Mouse (Mus musculus) bone marrow, adult 2 months (tissue): ENCODE data around the gene Krt36. TPM values are rescaled to one million over a fixed set of nuclear protein-coding genes. Genes with fewer than 3 reads are reported as not detected.

Experiments used
- H3K27ac ChIP-seq: fragments of 200-500 bp; 2 replicates; pipeline ENCODE4 v1.5.1; 2012; ENCODE audit warnings: low read depth, mild to moderate bottlenecking, control low read depth, inconsistent platforms, low read length; ENCODE audit not compliant: control insufficient read depth, poor library complexity, insufficient read depth
- H3K4me1 ChIP-seq: fragments of 200-500 bp; 2 replicates; pipeline ENCODE4 v1.6.1; 2011; ENCODE audit warnings: low read length; ENCODE audit not compliant: control insufficient read depth, insufficient read depth
- H3K4me3 ChIP-seq: fragments of 200-500 bp; replicated peaks from 2 replicates; pipeline ENCODE3; 2011; ENCODE audit warnings: mild to moderate bottlenecking, low read depth, low read length, control low read depth; ENCODE audit not compliant: control insufficient read depth
- CTCF ChIP-seq: fragments of 200-500 bp; IDR thresholded peaks from 2 replicates; pipeline ENCODE4 v1.5.1; 2011; ENCODE audit warnings: low read length, control low read depth; ENCODE audit not compliant: control insufficient read depth, insufficient read depth
- POLR2A ChIP-seq: fragments of 200-500 bp; IDR thresholded peaks from 2 replicates; pipeline ENCODE4 v1.6.1; 2011; ENCODE audit warnings: low read depth, mild to moderate bottlenecking, control low read depth, low read length, borderline replicate concordance; ENCODE audit not compliant: control insufficient read depth
- WGBS: fragments of 180-500 bp; shearing (Covaris S2); methylation state at CpG from one replicate; pipeline ENCODE4 v1.1.7; 2018; 5-methylcytosine and 5-hydroxymethylcytosine counted together
- polyA plus RNA-seq: library from polyadenylated mRNA; stranded (reverse); fragments of >200 nt; gene quantifications from 2 replicates; pipeline ENCODE4 v1.2.4, GENCODE M21; 2011; ENCODE audit warnings: low replicate concordance; ENCODE audit not compliant: missing spikeins, insufficient read depth, insufficient read length

Gene Krt36
- polyA plus RNA-seq, 1 experiment, result not detected

DNA sequence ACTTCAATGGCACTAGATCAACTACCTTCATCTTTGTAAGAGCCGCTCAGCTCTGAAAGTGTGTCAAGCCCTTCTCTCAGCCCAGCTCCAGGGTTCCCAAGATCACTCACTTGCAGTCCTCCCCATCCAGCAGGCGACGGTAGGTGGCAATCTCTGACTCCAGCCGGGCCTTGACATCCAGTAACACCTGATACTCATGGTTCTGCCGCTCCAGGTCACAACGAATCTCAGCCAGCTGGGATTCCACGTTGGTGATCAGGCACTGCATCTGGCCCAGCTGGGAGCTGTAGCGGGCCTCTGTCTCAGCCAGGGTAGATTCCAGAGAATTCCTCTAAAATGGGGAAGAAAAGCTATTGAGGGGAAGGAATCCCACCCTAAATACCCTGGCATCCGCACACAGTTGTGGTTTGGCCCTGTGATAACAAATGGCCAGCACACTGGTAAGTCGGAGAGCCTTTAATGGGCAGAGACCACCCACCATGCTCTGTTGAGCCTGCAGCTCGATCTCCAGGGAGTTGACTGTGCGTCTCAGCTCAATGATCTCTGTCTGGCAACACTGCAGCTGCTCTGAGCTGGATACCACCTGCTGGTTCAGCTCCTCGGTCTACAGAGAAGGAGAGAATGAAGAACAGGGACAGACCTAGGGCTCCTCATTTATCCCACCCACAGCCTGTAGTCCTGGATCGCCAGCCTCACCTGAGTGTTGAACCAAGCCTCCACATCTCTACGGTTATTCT, 2.6 kb downstream of the Krt36 start:
- Histone ChIP-seq H3K4me1 (no peaks in the 10 kb centered on the region), H3K27ac (no peak overlapping the region), H3K4me3 (no peak overlapping the region)
- TF ChIP-seq CTCF (no peak), POLR2A (no peak)
- 63% methylated on average over 15 of the region's 15 CpGs for WGBS

DNA sequence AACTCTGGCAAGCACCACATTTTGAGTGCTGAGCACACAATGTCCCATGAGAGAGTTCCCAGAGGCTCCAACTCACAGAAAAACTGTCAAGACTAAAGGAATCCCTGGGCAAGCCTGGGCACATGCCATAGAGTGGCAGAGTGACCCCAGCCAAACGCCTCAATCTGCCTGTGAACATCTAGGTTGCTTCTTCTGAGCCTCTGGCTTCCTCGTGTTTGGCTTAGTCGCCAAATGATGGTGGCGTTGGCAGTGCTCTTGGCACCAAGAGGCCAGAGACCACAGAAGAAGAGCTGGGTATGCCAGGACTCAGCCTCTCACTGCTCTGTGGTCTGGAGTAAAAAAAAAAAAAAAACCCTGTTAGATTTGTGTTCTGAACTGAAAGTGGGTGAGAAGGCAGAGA, 5.0 kb downstream of the Krt36 start:
- WGBS, result 71% methylated on average over 4 of the region's 4 CpGs
- Histone ChIP-seq H3K4me1 (no peaks in the 10 kb centered on the region), H3K4me3 (no peak overlapping the region), H3K27ac (no peak overlapping the region)
- no peak for TF ChIP-seq POLR2A

DNA sequence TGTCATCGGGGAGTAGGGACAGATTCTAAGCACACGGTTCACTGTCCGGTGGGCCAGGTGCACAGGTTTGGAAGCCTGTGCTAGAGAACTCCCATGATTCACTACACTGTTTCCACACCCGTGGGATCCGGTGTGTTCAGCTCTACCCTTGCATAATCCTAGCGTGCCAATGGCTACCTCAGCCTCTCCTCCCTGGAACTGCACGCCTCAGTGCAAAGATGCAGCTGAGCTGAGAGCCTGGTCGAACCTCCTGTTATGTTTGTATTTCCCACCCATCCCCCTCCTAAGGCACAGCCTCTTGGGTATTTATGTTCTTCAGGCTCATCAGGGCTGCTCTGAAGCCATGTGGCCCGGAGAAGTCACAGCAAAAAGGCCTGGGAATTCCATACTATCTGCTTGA, 7.6 kb downstream of the Krt36 start:
- 70% methylated on average over 9 of the region's 9 CpGs for WGBS
- no peak overlapping the region for H3K27ac ChIP-seq

DNA sequence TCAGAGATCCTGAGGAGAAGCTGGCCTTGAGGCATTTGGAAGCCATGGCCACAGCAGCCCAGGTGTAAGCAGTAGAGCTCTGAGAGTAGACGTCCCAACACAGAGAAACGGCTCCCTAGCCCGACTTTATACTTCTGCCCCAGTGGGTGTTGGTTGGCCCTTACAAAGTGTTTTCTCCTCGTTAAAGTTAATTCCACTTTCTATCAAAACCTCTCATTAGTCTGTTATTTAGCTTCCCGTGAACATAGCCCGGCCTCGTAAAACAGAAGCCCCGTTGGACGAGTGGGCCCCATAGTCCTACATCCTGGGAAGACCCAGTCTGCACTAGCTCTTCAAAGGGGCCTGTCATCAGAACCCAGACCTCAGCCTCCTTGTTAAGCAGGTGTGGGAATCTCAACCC, 9.3 kb downstream of the Krt36 start, which contains the start of gene Krt35:
Gene Krt35 (minus strand): TSS at position 101 of the 400 bp plus-strand sequence.
- WGBS, result 84% methylated on average over 9 of the region's 9 CpGs
- Histone ChIP-seq H3K27ac (no peak within 1 kb of the TSS), H3K4me3 (no peak within 1 kb of the TSS), H3K4me1 (no peaks in the 10 kb centered on the region)
- TF ChIP-seq POLR2A (no peak), CTCF (no peak)

More for the DNA sequence above, 7.6 kb downstream of the Krt36 start:
- no peak for TF ChIP-seq POLR2A
- TF ChIP-seq CTCF, result no peak
- Histone ChIP-seq H3K4me3 (no peak overlapping the region), H3K4me1 (no peaks in the 10 kb centered on the region)

DNA sequence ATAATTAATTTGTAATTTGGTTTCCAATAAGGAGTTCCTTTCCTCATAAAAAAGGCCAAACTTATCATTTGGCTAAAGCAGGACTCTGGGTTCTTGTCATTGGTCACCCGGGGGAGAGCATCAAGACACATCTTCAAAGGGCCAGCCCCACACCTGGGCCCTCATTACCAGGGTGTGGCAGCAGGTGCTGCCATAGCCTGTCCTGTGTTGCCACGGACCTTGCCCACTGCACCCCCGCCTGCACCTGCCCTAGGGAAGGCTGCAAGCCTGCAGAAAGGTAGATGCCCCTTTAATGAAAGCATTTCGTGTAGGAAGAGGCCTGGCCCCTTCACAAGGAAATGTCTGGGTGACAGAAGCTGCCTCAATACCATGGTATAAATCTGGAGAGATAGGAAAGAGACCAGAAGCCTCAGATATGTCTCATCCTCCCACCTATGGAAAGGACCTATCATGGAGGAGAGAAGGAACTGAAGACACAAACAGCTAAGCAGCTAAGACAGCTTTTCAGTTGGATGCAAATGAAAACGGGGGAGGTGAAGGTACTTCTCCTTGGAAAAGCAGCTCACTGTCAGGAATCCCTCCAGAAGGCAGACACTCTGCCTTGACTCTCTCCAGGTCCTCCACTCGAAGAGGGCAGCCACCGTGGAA, 16.9 kb downstream of the Krt36 start:
- no peak for TF ChIP-seq CTCF
- TF ChIP-seq POLR2A, result no peak
- no peaks in the 10 kb centered on the region for H3K4me1 ChIP-seq
- 64% methylated on average over 7 of the region's 7 CpGs for WGBS
- H3K27ac ChIP-seq, result no peak overlapping the region
- no peak overlapping the region for H3K4me3 ChIP-seq

DNA sequence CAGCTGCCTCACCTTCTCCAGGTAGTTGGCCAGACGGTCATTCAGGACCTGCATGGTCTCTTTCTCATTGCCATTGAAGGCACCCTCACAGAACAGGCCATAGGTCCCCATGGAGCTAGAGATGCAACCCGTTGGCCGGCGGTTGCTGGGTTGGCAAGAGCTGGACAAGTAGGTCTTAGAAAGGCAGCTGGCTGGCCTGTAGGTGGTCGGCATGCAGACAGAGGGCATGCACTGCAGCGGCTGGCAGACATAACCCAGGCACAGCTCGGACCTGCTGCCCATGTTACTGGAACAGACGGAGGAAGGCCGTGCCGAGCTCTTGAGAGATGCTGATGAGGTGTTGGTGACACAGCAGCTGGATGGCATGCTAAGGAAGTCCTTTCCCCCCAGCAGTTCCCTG, 17.6 kb downstream of the Krt36 start, which contains the start of gene Krt32:
Gene Krt32 (minus strand): TSS at position 366 of the 400 bp plus-strand sequence.
- no peak for TF ChIP-seq CTCF
- no peak for TF ChIP-seq POLR2A
- no peak within 1 kb of the TSS for H3K4me3 ChIP-seq
- no peak within 1 kb of the TSS for H3K27ac ChIP-seq
- WGBS, result 83% methylated on average over 10 of the region's 10 CpGs
- no peaks in the 10 kb centered on the region for H3K4me1 ChIP-seq

DNA sequence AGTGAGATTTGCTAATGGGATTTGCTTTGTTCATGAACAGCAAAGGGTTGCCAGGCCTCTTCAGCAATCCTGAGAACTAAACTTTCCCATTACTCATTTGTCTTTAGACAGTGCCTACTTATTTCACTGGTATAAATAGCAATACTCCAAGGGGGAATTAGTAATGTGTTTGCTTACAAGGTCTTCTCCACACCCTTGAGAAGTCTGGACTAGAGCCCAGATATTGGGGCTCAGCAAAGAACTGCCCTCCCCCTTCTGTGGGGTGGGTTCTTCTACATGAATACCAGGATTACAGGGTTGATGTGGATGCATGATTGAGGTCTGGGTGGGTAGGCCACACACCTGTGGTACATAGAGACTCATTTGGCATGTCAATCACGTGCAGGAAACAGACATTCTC, 31.6 kb downstream of the Krt36 start:
- no peak overlapping the region for H3K4me3 ChIP-seq
- 34% methylated on average over 1 of the region's 1 CpGs for WGBS
- H3K27ac ChIP-seq, result no peak overlapping the region
- no peaks in the 10 kb centered on the region for H3K4me1 ChIP-seq
- no peak for TF ChIP-seq POLR2A
- no peak for TF ChIP-seq CTCF

DNA sequence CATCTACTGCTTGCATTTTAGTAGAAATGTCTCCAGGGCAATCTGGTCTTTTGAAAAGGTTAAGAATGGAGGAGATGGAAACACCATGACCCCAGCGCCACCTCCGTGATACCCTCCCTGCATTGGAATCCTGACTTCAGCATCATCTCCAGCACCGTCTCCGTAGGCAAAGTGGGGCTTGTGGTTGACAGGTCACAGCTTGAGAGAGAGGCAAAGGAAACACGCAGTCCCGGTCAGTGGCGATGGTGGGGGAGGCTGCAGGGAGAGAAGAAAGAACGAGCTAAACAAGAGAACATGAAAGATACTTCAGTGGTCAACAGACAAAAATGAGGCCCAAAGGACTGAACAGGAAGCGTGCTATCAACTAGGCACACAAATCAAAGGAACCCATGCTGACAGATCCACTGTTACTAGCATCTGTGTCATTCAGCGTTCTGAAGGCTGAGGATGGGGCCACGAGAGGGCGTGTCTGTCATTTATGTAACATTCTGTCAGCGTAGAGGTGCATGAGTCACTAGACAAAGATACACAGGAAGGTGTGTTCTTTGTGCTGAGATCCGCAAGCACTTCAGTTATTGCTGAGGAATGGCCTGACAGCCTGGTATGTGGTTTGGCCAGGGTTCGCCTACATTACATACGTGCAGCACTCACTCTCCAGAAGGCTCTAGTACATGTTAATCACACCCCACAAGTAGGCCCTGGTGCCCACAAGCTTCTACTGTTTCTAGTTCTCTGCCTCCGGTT, 38.0 kb downstream of the Krt36 start:
- no peak overlapping the region for H3K27ac ChIP-seq
- no peak for TF ChIP-seq POLR2A
- no peak for TF ChIP-seq CTCF
- H3K4me1 ChIP-seq, result no peaks in the 10 kb centered on the region
- no peak overlapping the region for H3K4me3 ChIP-seq
- WGBS, result 77% methylated on average over 17 of the region's 17 CpGs
